Mouse (Mus musculus): ENCODE data around the gene Lrrc3b.

Gene Lrrc3b

DNA sequence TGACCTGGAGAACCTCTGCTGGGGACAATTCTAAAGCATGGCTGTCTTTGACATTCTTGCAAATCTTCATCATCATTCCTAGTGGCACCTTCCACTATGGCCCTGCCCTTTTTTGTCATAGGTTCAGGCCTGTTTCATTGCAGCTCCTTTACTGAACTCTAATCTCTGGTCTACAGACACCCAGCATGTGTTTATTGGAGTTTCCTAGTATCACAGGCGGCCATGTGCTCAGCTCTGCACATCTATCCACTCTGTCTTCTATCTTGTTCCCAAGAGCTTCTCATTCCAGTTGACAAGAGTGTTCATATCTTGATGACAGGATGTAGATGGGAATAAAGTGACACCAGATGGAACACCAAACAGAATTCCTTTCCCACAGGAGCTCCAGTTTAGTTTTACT is 108.6 kb downstream of the Lrrc3b start:
- no peak for DNase-seq (ENCODE audit: low spot score)

GRCm38 (mm10) chr14:15325872-15326271 is 112.9 kb downstream of the Lrrc3b start:
- DNase-seq (ENCODE audit: low spot score): no peak

GRCm38 (mm10) chr14:15322441-15323123 is 116.2 kb downstream of the Lrrc3b start:
- DNase-seq (ENCODE audit: low spot score): no peak

DNA sequence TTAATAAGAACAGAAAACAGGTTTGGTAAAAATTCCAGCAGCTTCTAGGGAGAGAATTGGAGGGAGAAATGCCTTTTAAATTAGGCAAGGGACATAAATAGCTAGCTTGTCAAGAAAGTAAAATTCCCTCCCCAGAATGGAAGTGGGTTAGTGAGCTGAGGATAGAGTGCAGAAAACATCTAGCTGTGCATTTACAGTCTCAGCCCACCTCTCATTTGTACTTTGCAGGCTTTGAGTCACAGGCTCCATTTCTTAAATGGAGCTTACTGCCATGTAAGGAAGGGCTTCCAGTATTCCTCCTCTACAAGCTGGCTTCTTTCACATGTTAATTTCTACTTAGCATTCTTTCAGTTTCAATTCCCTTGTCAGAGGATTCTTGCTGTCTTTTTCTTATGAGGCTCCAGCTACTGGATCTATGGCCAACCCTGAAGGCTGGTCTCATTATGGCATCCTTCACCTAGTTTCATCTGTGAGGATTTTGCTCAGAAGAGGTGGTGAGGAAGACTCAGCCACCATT is 119.3 kb downstream of the Lrrc3b start:
- no peak for DNase-seq (ENCODE audit: low spot score)

DNA sequence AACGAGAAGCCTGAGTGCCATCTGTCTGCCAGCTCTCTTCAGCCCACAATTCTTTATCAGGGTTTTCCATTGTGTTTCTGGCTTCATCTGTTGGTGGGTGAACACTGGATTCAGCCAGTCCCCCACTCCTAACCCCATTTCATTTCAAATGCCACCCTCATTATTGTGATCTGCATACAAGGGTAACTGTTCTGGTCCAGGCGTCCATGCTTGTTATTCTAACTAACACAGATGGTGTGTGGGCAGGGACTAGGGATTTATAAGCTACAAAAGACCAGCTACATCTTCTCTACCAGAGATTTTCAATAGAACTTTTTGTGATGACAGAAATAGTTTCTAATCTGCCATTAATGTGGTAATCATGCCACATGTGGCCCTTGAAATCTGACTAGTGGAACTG is 130.2 kb downstream of the Lrrc3b start:
- DNase-seq (ENCODE audit: low spot score): no peak

Measured in ovary, postnatal 10 days (tissue).